Mouse (Mus musculus): ENCODE data around the gene Psg18. TPM values are rescaled to one million over a fixed set of nuclear protein-coding genes. Genes with fewer than 3 reads are reported as not detected.
"Not testable (repeated sequence)": the region's sequence is repeated elsewhere in the genome, so short reads cannot be mapped to it uniquely, and the experiment has no call there.

The Psg18 gene
- not detected in 2 replicates for polyA plus RNA-seq (2015; fragmentation: Nextera tagmentation; extraction: Ambion mirVana)

- not testable (repeated sequence) for H3K4me3 ChIP-seq (ENCODE audit: low read length); ATAC-seq (ENCODE audit: low read depth); H3K36me3 ChIP-seq (ENCODE audit: control insufficient read depth, insufficient read depth, low read length); H3K9ac ChIP-seq (ENCODE audit: low read length); H3K4me1 ChIP-seq (replicated peaks; ENCODE audit: control insufficient read depth, insufficient read depth, low read length); H3K4me2 ChIP-seq (ENCODE audit: low read depth, low read length); H3K27me3 ChIP-seq (ENCODE audit: control insufficient read depth, insufficient read depth, low read depth, low read length); H3K9me3 ChIP-seq (ENCODE audit: control insufficient read depth, low read length); H3K27ac ChIP-seq (ENCODE audit: low read length)
- WGBS, result 71% methylated on average over 3 of the region's 3 CpGs
Observed at GRCm38 (mm10) chr7:18354909-18355308, at the start of gene Psg18. Gene Psg18 (minus strand): TSS chr7:18355009.

DNA sequence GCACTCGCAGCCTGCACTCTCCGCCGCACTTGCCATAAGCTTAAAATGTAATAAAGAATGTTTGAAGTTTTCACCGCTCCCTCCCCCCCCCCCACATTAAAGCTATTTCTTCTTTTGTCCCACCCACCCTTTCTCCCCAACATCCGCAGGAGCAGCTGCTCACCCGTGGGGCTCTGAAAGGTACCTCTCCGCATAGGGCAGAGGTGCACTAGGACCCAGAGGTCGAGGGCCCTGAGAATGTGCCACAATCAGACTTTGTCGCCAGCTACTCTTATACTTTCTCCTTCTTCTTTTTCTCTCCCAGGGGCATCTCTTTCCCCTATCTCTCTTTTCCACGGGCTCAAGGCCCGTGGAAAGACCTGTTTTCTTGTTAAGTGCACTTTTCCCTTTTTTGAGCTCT lies 48.6 kb upstream of the Psg18 start:
- Histone ChIP-seq H3K4me2 (ENCODE audit: low read depth, low read length) (no peak overlapping the region), H3K9ac (ENCODE audit: low read length) (no peak overlapping the region), H3K27me3 (ENCODE audit: control insufficient read depth, insufficient read depth, low read depth, low read length) (no peaks in the 10 kb centered on the region), H3K4me3 (ENCODE audit: low read length) (no peak overlapping the region), H3K4me1 (replicated peaks; ENCODE audit: control insufficient read depth, insufficient read depth, low read length) (no peaks in the 10 kb centered on the region), H3K36me3 (ENCODE audit: control insufficient read depth, insufficient read depth, low read length) (no peaks in the 10 kb centered on the region), H3K9me3 (ENCODE audit: control insufficient read depth, low read length) (peaks cover 9% of the 10 kb centered on the region), H3K27ac (ENCODE audit: low read length) (no peak overlapping the region)
- no peak for ATAC-seq (ENCODE audit: low read depth)
- 45% methylated on average over 11 of the region's 11 CpGs for WGBS

DNA sequence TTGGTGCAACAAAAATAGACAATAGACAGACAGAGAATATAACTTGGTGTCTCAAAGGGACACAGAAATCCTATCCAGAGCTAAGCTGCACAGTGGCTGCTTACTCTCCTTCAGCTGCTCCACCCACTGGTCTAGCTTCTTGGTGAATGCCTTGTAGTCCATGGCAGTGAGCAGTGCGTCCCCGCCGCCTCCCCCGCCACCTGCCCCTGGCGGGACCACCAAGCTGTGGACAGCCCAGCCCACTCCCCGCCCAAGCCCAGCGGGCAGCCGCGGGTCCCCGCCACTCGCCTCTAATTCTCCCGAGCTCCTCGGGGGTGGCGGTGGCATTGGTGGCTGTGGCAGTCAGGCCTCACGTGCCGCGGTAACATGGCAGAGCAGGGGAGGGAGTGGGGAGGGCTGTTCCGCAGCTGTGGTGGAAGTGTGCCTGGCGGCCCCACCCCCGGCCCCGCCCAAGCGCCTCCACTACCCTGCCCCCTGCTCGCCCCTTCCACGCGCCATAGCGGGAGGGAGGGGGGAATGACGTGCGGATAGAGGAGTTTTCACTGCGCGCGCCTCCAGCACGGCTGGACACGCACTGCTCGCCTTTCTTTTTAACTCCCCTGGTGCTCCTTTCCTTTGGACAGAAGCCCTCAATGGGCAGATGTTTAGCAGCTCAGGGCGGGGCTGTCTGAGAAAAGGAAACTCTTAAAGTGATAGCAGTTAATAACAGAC lies 47.9 kb upstream of the Psg18 start:
- no peak for ATAC-seq (ENCODE audit: low read depth)
- WGBS, result 21% methylated on average over 31 of the region's 35 CpGs
- Histone ChIP-seq H3K9me3 (ENCODE audit: control insufficient read depth, low read length) (peaks cover 9% of the 10 kb centered on the region), H3K4me3 (ENCODE audit: low read length) (no peak overlapping the region), H3K4me1 (replicated peaks; ENCODE audit: control insufficient read depth, insufficient read depth, low read length) (no peaks in the 10 kb centered on the region), H3K27me3 (ENCODE audit: control insufficient read depth, insufficient read depth, low read depth, low read length) (no peaks in the 10 kb centered on the region), H3K4me2 (ENCODE audit: low read depth, low read length) (no peak overlapping the region), H3K27ac (ENCODE audit: low read length) (no peak overlapping the region), H3K9ac (ENCODE audit: low read length) (no peak overlapping the region), H3K36me3 (ENCODE audit: control insufficient read depth, insufficient read depth, low read length) (no peaks in the 10 kb centered on the region)

- H3K36me3 ChIP-seq (ENCODE audit: control insufficient read depth, insufficient read depth, low read length); H3K4me3 ChIP-seq (ENCODE audit: low read length); H3K4me1 ChIP-seq (replicated peaks; ENCODE audit: control insufficient read depth, insufficient read depth, low read length); H3K27me3 ChIP-seq (ENCODE audit: control insufficient read depth, insufficient read depth, low read depth, low read length); H3K9ac ChIP-seq (ENCODE audit: low read length); H3K27ac ChIP-seq (ENCODE audit: low read length); H3K4me2 ChIP-seq (ENCODE audit: low read depth, low read length); H3K9me3 ChIP-seq (ENCODE audit: control insufficient read depth, low read length); ATAC-seq (ENCODE audit: low read depth): not testable (repeated sequence)
- WGBS, result 62% methylated on average over 4 of the region's 4 CpGs
Observed at GRCm38 (mm10) chr7:18391483-18391882, 36.7 kb upstream of the Psg18 start.

- Histone ChIP-seq H3K9me3 (ENCODE audit: control insufficient read depth, low read length) (peaks cover 13% of the 10 kb centered on the region), H3K9ac (ENCODE audit: low read length) (no peak overlapping the region), H3K36me3 (ENCODE audit: control insufficient read depth, insufficient read depth, low read length) (no peaks in the 10 kb centered on the region), H3K4me1 (replicated peaks; ENCODE audit: control insufficient read depth, insufficient read depth, low read length) (no peaks in the 10 kb centered on the region), H3K27ac (ENCODE audit: low read length) (no peak overlapping the region), H3K4me3 (ENCODE audit: low read length) (no peak overlapping the region), H3K27me3 (ENCODE audit: control insufficient read depth, insufficient read depth, low read depth, low read length) (no peaks in the 10 kb centered on the region), H3K4me2 (ENCODE audit: low read depth, low read length) (no peak overlapping the region)
- no peak for ATAC-seq (ENCODE audit: low read depth)
- WGBS, result 37% methylated on average over 2 of the region's 2 CpGs
Observed at GRCm38 (mm10) chr7:18378295-18378694, 23.5 kb upstream of the Psg18 start.

GRCm38 (mm10) chr7:18335411-18335810 lies 19.4 kb downstream of the Psg18 start:
- not testable (repeated sequence) for H3K4me1 ChIP-seq (replicated peaks; ENCODE audit: control insufficient read depth, insufficient read depth, low read length); H3K27ac ChIP-seq (ENCODE audit: low read length); ATAC-seq (ENCODE audit: low read depth); H3K36me3 ChIP-seq (ENCODE audit: control insufficient read depth, insufficient read depth, low read length); H3K4me3 ChIP-seq (ENCODE audit: low read length); H3K4me2 ChIP-seq (ENCODE audit: low read depth, low read length); H3K9me3 ChIP-seq (ENCODE audit: control insufficient read depth, low read length); H3K27me3 ChIP-seq (ENCODE audit: control insufficient read depth, insufficient read depth, low read depth, low read length); H3K9ac ChIP-seq (ENCODE audit: low read length)
- 70% methylated on average over 6 of the region's 6 CpGs for WGBS

Other genes starting within 250 kb of the Psg18 start
- not detected in 2 replicates for gene Igfl3, start 178.5 kb downstream of the Psg18 start, polyA plus RNA-seq (2015; fragmentation: Nextera tagmentation; extraction: Ambion mirVana)
- gene Mill1, start 109.7 kb downstream of the Psg18 start, polyA plus RNA-seq (2015; fragmentation: Nextera tagmentation; extraction: Ambion mirVana), result not detected in 2 replicates
- not detected in 2 replicates for gene Psg28, start 77.0 kb upstream of the Psg18 start, polyA plus RNA-seq (2015; fragmentation: Nextera tagmentation; extraction: Ambion mirVana)
- not detected in 2 replicates for gene Psg26, start 129.2 kb upstream of the Psg18 start, polyA plus RNA-seq (2015; fragmentation: Nextera tagmentation; extraction: Ambion mirVana)
- gene Psg25, start 177.3 kb upstream of the Psg18 start, polyA plus RNA-seq (2015; fragmentation: Nextera tagmentation; extraction: Ambion mirVana), result not detected in 2 replicates
- gene Psg27, start 212.3 kb upstream of the Psg18 start, polyA plus RNA-seq (2015; fragmentation: Nextera tagmentation; extraction: Ambion mirVana), result not detected in 2 replicates

Data from lung, embryonic 16.5 days (tissue).